Mouse (Mus musculus) intestine, embryonic 14.5 days (tissue): ENCODE data around the gene Shprh. TPM values are rescaled to one million over a fixed set of nuclear protein-coding genes. Genes with fewer than 3 reads are reported as not detected.
"Not testable (repeated sequence)": the region's sequence is repeated elsewhere in the genome, so short reads cannot be mapped to it uniquely, and the experiment has no call there.

ENCODE experiments used
- ATAC-seq: fragments of 200-750 bp; cut with Nextera tagmentation; replicated peaks from 2 replicates; pipeline ENCODE4 v1.8.0; 2017; ENCODE audit warnings: low read depth, moderate number of reproducible peaks, moderate TSS enrichment, moderate library complexity; ENCODE audit not compliant: low FRiP score, low TSS enrichment
- DNase-seq: peaks from one replicate; pipeline ENCODE4 v3.0.0-alpha.2; 2018; ENCODE audit warnings: low spot score
- H3K27ac ChIP-seq: fragments of 300-500 bp; sonication (generic); 2 replicates; pipeline ENCODE4 v1.5.1; 2014; ENCODE audit warnings: low read depth, mild to moderate bottlenecking, control low read depth
- H3K27me3 ChIP-seq: fragments of 300-500 bp; sonication (generic); replicated peaks from 2 replicates; pipeline ENCODE4 v1.6.1; 2014; ENCODE audit warnings: low read length, control low read depth; ENCODE audit not compliant: control insufficient read depth, insufficient read depth
- H3K36me3 ChIP-seq: fragments of 300-500 bp; sonication (generic); 2 replicates; pipeline ENCODE4 v1.6.1; 2014; ENCODE audit warnings: low read length, control low read depth; ENCODE audit not compliant: control insufficient read depth, insufficient read depth
- H3K4me1 ChIP-seq: fragments of 300-500 bp; sonication (generic); replicated peaks from 2 replicates; pipeline ENCODE4 v1.6.1; 2014; ENCODE audit warnings: low read length, control low read depth, mixed read lengths; ENCODE audit not compliant: control insufficient read depth, insufficient read depth
- H3K4me2 ChIP-seq: fragments of 300-500 bp; sonication (generic); 2 replicates; pipeline ENCODE4 v1.6.1; 2014; ENCODE audit warnings: low read length
- H3K4me3 ChIP-seq: fragments of 300-500 bp; sonication (generic); 2 replicates; pipeline ENCODE4 v1.5.1; 2014; ENCODE audit warnings: low read depth, low read length, control low read depth, mixed read lengths
- H3K9ac ChIP-seq: fragments of 300-500 bp; sonication (generic); 2 replicates; pipeline ENCODE4 v1.6.1; 2014; ENCODE audit warnings: mild to moderate bottlenecking, low read length
- H3K9me3 ChIP-seq: fragments of 300-500 bp; sonication (generic); 2 replicates; pipeline ENCODE4 v1.6.1; 2016; ENCODE audit warnings: low read length, control low read depth; ENCODE audit not compliant: control insufficient read depth
- WGBS: fragments of 180-500 bp; shearing (Covaris S2); extraction: QIAGEN DNeasy Blood & Tissue Kit; methylation state at CpG from one replicate; pipeline ENCODE4 v1.1.7; 2014; 5-methylcytosine and 5-hydroxymethylcytosine counted together
- polyA plus RNA-seq: library from polyadenylated mRNA; unstranded; fragments of >200 nt; fragmentation: Nextera tagmentation; extraction: Ambion mirVana; gene quantifications from 2 replicates; pipeline ENCODE4 v1.2.1, GENCODE M21; 2014

Gene Shprh
- polyA plus RNA-seq, 1 experiment from 2014 or later, result 20.6 TPM

DNA sequence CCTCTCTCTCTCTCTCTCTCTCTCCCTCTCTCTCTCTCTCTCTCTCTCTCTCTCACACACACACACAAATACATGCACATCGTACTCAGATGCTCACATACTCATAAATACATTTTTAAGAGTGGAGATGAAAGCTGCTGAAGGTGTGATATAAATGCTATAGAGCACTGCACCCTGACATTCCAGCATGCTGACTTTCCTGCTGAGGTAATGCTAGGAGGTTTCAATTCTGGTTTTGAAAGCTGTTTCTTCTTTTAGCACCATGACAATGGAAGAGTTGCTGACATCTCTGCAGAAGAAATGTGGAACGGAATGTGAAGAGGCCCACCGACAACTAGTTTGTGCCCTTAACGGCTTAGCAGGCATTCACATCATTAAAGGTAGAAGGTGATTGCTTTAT lies 22.4 kb downstream of the Shprh start:
- ATAC-seq (no peak), DNase-seq (no peak)
- H3K9me3 ChIP-seq, result no peaks in the 10 kb centered on the region
- H3K9ac ChIP-seq, result no peak overlapping the region
- H3K27me3 ChIP-seq, result no peaks in the 10 kb centered on the region
- H3K4me3 ChIP-seq, result no peak overlapping the region
- no peaks in the 10 kb centered on the region for H3K4me1 ChIP-seq
- 92% methylated on average over 4 of the region's 4 CpGs for WGBS
- no peak overlapping the region for H3K4me2 ChIP-seq
- no peak overlapping the region for H3K27ac ChIP-seq
- peaks cover 82% of the 10 kb centered on the region for H3K36me3 ChIP-seq

DNA sequence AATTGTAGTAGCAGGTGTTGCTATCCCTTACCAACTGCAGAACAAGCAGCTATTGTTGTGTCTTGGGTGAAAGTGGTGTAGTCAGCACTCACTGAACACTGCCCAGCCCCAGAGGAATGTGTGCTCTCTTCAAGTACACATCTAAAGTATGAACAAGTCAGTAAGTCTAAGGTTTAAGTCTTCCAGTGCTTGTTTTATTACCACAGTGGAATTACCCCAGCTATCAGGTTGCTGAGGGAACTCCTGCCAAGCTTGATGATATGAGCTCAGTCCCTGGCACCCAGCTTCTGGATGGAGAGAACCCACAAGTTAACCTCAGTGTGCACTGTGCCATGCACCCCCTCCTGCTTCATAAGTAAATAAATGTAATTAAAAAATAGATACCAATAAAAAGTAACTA lies 23.3 kb downstream of the Shprh start:
- Histone ChIP-seq H3K27ac (no peak overlapping the region), H3K9me3 (no peaks in the 10 kb centered on the region), H3K27me3 (no peaks in the 10 kb centered on the region), H3K4me3 (no peak overlapping the region), H3K9ac (no peak overlapping the region), H3K4me1 (no peaks in the 10 kb centered on the region), H3K36me3 (peaks cover 80% of the 10 kb centered on the region), H3K4me2 (no peak overlapping the region)
- ATAC-seq (no peak), DNase-seq (no peak)

DNA sequence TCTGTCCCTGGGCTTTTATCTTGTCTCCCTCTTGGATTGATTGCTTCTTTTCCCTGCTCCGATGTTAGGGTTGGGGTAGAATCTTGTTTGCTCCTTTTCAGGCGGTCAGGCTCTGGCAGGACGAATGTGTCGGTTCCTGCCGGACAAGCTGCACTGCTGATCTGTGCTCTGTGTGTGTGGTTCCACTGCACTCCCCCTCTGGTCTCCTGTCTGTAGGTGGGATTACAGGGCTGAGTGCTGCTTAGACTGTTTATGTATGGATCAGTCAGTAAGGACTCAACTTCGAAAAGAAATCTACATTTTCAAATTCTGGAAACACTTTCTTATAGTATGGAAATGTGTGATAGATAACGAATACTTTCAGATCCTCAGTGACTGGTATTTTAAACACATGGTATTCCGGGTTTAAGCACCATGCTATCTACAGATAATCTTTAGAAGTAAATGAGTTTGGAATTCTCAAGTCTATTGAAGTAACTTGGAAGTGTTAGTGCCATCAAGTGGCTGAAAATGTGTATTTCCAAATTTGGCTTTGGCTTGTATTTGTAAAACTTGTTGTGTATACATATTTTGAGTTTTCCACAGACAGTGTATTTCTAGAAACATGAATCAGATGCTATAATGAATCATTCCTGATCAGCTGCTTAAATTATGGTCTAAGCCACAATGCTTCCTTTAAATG lies 26.7 kb downstream of the Shprh start:
- no peak for DNase-seq
- no peak for ATAC-seq
- H3K4me1 ChIP-seq, result no peaks in the 10 kb centered on the region

DNA sequence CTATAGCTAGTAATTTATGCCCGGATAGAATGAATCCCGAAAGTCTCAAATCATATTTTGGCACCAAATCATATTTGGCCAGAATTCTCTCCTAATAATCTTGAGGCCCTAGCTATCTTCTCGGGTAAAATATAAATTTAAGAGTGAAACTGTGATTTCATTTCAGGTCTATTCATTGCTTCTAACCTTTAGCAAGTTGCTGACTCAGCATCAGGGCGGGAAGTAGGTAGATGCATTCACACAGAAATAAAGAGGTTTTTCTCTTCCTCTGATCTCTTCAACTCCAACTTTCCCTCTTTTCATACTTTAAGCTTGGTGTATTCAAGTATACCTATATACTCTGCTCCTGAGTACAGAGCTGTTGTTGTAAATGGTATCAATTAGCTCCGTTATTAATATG lies 30.9 kb downstream of the Shprh start:
- Histone ChIP-seq H3K27me3 (no peaks in the 10 kb centered on the region), H3K9me3 (no peaks in the 10 kb centered on the region), H3K36me3 (peaks cover 80% of the 10 kb centered on the region), H3K4me1 (no peaks in the 10 kb centered on the region), H3K4me2 (no peak overlapping the region), H3K9ac (no peak overlapping the region), H3K4me3 (no peak overlapping the region), H3K27ac (no peak overlapping the region)
- no peak for DNase-seq
- ATAC-seq, result no peak
- 90% methylated on average over 5 of the region's 5 CpGs for WGBS

More for the DNA sequence above, 26.7 kb downstream of the Shprh start:
- Histone ChIP-seq H3K27me3 (no peaks in the 10 kb centered on the region), H3K4me3 (no peak overlapping the region), H3K27ac (no peak overlapping the region), H3K4me2 (no peak overlapping the region), H3K9ac (no peak overlapping the region), H3K9me3 (no peaks in the 10 kb centered on the region), H3K36me3 (peaks cover 74% of the 10 kb centered on the region)
- 79% methylated on average over 8 of the region's 8 CpGs for WGBS

DNA sequence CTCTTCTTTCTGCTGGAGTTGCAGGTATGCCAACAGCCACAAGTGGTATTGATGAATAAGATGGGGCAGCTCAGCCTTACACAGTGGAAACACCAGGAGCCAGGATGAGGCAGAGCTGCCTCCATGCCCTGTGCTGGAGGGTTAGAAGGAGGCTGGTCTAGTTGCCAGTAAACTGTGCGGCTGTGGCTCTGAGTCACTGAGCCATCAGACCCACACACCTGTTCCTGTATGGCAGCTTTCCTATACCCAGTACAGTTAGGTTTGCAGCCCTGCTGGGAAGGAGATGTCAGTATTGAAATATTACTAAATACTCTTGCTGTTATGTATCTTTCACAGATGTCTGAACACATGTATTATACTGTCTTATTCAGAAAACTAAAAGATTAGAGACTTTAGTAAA lies 48.1 kb downstream of the Shprh start:
- Histone ChIP-seq H3K27me3 (no peaks in the 10 kb centered on the region), H3K4me2 (no peak overlapping the region), H3K36me3 (peaks cover 63% of the 10 kb centered on the region), H3K4me3 (no peak overlapping the region), H3K27ac (no peak overlapping the region), H3K9me3 (no peaks in the 10 kb centered on the region), H3K4me1 (no peaks in the 10 kb centered on the region), H3K9ac (no peak overlapping the region)
- WGBS, result 96% methylated on average over 1 of the region's 1 CpGs
- ATAC-seq (no peak), DNase-seq (no peak)

DNA sequence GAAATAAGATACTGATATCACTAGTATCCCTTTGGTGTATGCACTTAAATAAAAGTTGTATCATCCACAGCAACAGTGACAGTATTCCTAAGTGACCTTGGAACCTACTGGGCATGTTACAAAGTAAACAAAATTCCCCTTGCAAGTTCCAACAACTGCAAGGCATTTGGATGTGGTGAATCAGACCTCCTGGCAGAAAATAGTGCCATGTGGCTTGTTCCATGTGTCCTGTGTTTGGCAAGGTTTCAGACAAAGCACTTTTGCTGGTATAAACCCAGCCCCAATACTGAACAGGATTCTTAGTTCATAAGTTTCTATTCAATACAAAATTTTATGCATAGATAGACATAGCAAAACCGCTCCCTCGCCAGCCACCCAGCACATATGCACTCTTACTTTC lies 49.1 kb downstream of the Shprh start:
- Histone ChIP-seq H3K27me3 (no peaks in the 10 kb centered on the region), H3K4me1 (no peaks in the 10 kb centered on the region), H3K36me3 (peaks cover 57% of the 10 kb centered on the region), H3K4me3 (no peak overlapping the region), H3K27ac (no peak overlapping the region), H3K9me3 (no peaks in the 10 kb centered on the region), H3K4me2 (no peak overlapping the region), H3K9ac (no peak overlapping the region)
- ATAC-seq (no peak), DNase-seq (no peak)
- WGBS, result 93% methylated on average over 2 of the region's 2 CpGs

DNA sequence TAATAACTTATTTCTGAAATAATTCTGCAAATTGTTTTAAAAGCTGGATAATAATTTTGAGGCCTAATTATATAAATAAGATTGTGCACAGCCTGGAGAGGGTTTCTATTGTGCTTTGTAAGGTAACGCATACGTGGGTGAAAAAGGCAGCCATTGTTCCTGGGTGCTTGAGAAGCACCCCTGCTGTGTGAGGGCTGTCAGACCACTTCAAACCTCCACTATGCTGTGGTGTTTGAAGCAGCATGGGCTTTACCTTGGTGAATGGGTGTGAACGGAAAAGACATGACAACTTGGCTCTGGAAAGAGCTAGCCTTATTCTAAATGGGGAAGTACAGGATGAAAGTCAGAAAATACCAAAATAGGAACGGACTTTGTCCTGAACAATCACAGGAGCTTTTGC lies 50.8 kb downstream of the Shprh start:
- Histone ChIP-seq H3K36me3 (peaks cover 46% of the 10 kb centered on the region), H3K4me3 (no peak overlapping the region)

DNA sequence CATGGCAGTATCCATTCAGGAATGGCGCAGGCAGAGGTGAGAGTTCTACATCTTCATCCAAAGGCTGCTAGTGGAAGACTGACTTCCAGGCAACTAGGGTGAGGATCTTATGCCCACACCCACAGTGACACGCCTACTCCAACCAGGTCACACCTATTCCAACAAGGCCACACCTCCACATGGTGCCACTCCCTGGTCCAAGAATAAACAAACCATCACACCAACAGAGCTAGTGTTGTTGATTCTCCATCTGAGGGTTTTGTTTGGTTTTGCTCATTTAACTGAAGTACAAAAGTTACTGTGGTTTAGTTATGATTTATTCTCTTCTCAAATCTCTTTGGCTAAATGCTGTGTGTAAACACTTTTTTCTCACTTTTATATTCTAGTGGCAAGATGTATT lies 56.7 kb downstream of the Shprh start:
- H3K9ac ChIP-seq, H3K4me1 ChIP-seq, H3K4me2 ChIP-seq, H3K9me3 ChIP-seq, ATAC-seq, H3K27ac ChIP-seq, H3K4me3 ChIP-seq, DNase-seq, H3K27me3 ChIP-seq: not testable (repeated sequence)
- WGBS, result 82% methylated on average over 2 of the region's 2 CpGs
- peaks cover 44% of the 10 kb centered on the region for H3K36me3 ChIP-seq

More for the DNA sequence above, 50.8 kb downstream of the Shprh start:
- Histone ChIP-seq H3K27ac (no peak overlapping the region), H3K9me3 (no peaks in the 10 kb centered on the region), H3K9ac (no peak overlapping the region), H3K27me3 (no peaks in the 10 kb centered on the region), H3K4me1 (no peaks in the 10 kb centered on the region), H3K4me2 (no peak overlapping the region)
- DNase-seq, result no peak
- 82% methylated on average over 4 of the region's 4 CpGs for WGBS
- ATAC-seq, result no peak

DNA sequence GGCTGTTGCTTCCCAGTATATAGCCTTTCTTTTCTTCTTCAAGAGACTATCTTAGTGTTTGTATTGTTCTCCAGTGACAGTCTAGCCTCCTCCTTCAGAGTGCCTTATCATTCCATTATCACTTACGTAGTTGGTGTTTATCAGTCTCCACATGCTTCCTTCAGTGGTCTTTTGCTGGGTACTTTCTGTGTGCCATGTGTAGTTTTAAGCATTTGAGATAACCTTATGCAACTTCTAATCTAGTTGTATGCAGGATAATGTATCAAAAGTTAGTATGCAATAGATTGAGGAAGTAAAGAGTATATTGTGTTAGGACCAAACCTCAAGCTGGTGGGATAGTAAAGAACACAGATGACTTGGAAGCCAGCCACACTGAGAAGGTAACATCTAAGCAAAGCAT lies 59.4 kb downstream of the Shprh start:
- Histone ChIP-seq H3K4me2 (no peak overlapping the region), H3K9me3 (no peaks in the 10 kb centered on the region), H3K27me3 (no peaks in the 10 kb centered on the region), H3K4me3 (no peak overlapping the region), H3K9ac (no peak overlapping the region), H3K27ac (no peak overlapping the region), H3K4me1 (no peaks in the 10 kb centered on the region), H3K36me3 (peaks cover 61% of the 10 kb centered on the region)
- DNase-seq (no peak), ATAC-seq (no peak)
- WGBS, result 92% methylated on average over 1 of the region's 1 CpGs
